Mouse (Mus musculus) hindbrain, postnatal 0 days (tissue): ENCODE results near the gene Sobp. TPM values are rescaled to one million over a fixed set of nuclear protein-coding genes. Genes with fewer than 3 reads are reported as not detected.
A peak's percentile ranks its signal among the peaks of the same experiment; 100 is the strongest.

ENCODE experiments used
- ATAC-seq: fragments of 200-750 bp; cut with Nextera tagmentation; 2 replicates; pipeline ENCODE4 v1.8.0; 2017; ENCODE audit warnings: mild to moderate bottlenecking, moderate TSS enrichment, moderate library complexity
- DNase-seq: peaks from one replicate; pipeline ENCODE4 v3.0.0-alpha.2; 2015; ENCODE audit warnings: low spot score
- H3K27ac ChIP-seq: fragments of 300-500 bp; sonication (generic); 2 replicates; pipeline ENCODE4 v1.5.1; 2014; ENCODE audit warnings: mild to moderate bottlenecking
- H3K27me3 ChIP-seq: fragments of 300-500 bp; sonication (generic); 2 replicates; pipeline ENCODE4 v1.6.1; 2014; ENCODE audit warnings: low read length, mixed read lengths; ENCODE audit not compliant: insufficient read depth
- H3K36me3 ChIP-seq: fragments of 300-500 bp; sonication (generic); 2 replicates; pipeline ENCODE4 v1.6.1; 2014; ENCODE audit warnings: low read length, mixed read lengths; ENCODE audit not compliant: insufficient read depth
- H3K4me1 ChIP-seq: fragments of 300-500 bp; sonication (generic); 2 replicates; pipeline ENCODE4 v1.6.1; 2014; ENCODE audit warnings: antibody characterized with exemption, low read length, mixed read lengths; ENCODE audit not compliant: insufficient read depth
- H3K4me2 ChIP-seq: fragments of 300-500 bp; sonication (generic); 2 replicates; pipeline ENCODE4 v1.6.1; 2014; ENCODE audit warnings: low read depth, mild to moderate bottlenecking, low read length, moderate library complexity, mixed read lengths
- H3K4me3 ChIP-seq: fragments of 300-500 bp; sonication (generic); 2 replicates; pipeline ENCODE4 v1.5.1; 2014; ENCODE audit warnings: low read length
- H3K9ac ChIP-seq: fragments of 300-500 bp; sonication (generic); replicated peaks from 2 replicates; pipeline ENCODE4 v1.6.1; 2014; ENCODE audit warnings: mild to moderate bottlenecking, low read length, moderate library complexity, mixed read lengths
- H3K9me3 ChIP-seq: fragments of 300-500 bp; sonication (generic); 2 replicates; pipeline ENCODE4 v1.6.1; 2016; ENCODE audit warnings: low read length, mixed read lengths
- CTCF ChIP-seq: IDR thresholded peaks from 2 replicates; pipeline ENCODE4 v1.5.1; 2016; ENCODE audit warnings: antibody characterized with exemption, control low read depth, low read depth
- WGBS: fragments of 180-500 bp; shearing (Covaris S2); extraction: QIAGEN DNeasy Blood & Tissue Kit; methylation state at CpG from one replicate; pipeline ENCODE4 v1.1.7; 2014; 5-methylcytosine and 5-hydroxymethylcytosine counted together
- polyA plus RNA-seq: library from polyadenylated mRNA; unstranded; fragments of >200 nt; fragmentation: Nextera tagmentation; extraction: Ambion mirVana; gene quantifications from 2 replicates; pipeline ENCODE4 v1.2.1, GENCODE M21; 2015
- total RNA-seq: library from RNA; depleted of rRNA; stranded (reverse); fragments of >200 nt; gene quantifications from 2 replicates; pipeline ENCODE4 v1.2.3, GENCODE M21; 2014

Gene Sobp
- total and polyA plus RNA-seq, 2 experiments from 2014 or later: 13.8 to 21.4 TPM

GRCm38 (mm10) chr10:42963061-42963460 is 211.3 kb downstream of the Sobp start:
- Histone ChIP-seq H3K36me3 (no peaks in the 10 kb centered on the region), H3K27me3 (no peaks in the 10 kb centered on the region), H3K9me3 (no peaks in the 10 kb centered on the region), H3K4me1 (no peaks in the 10 kb centered on the region), H3K9ac (no peak overlapping the region), H3K4me3 (no peak overlapping the region), H3K27ac (no peak overlapping the region), H3K4me2 (no peak overlapping the region)
- no peak for DNase-seq
- 95% methylated on average over 2 of the region's 2 CpGs for WGBS
- no peak for TF ChIP-seq CTCF
- no peak for ATAC-seq

DNA sequence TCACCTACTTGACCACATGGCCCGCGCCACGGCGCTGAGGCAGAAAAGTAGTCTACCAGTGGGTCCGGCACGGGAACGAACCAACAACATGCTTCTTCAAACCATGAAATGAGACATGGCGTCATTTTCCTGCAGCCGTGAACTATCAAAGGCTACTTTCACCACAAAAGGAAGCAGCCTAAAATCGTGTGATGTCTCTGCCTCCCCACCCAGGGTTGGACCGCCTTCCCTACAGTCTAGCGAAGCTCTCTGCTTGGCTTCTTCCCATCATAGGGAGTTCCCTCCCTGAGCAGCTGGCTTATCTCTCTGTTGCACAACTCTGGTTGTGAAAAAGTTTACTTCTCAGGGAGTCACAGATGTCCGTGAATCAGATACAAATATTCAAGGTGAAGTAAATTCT is 211.7 kb downstream of the Sobp start:
- H3K9me3 ChIP-seq: no peaks in the 10 kb centered on the region
- ATAC-seq: no peak

GRCm38 (mm10) chr10:42962181-42962601 is 212.1 kb downstream of the Sobp start:
- H3K9me3 ChIP-seq: no peaks in the 10 kb centered on the region
- H3K27me3 ChIP-seq: no peaks in the 10 kb centered on the region
- no peak overlapping the region for H3K27ac ChIP-seq
- no peak for TF ChIP-seq CTCF
- 0 out of 2 replicates have a peak, but pooled peaks cover 3% of the 10 kb centered on the region for H3K4me1 ChIP-seq
- no peaks in the 10 kb centered on the region for H3K36me3 ChIP-seq
- no peak for ATAC-seq
- no peak overlapping the region for H3K4me3 ChIP-seq
- DNase-seq: no peak
- H3K9ac ChIP-seq: no peak overlapping the region
- no peak overlapping the region for H3K4me2 ChIP-seq
- WGBS: 80% methylated on average over 6 of the region's 6 CpGs

More for the DNA sequence above, 211.7 kb downstream of the Sobp start:
- no peaks in the 10 kb centered on the region for H3K36me3 ChIP-seq
- H3K9ac ChIP-seq: no peak overlapping the region
- WGBS: 91% methylated on average over 13 of the region's 13 CpGs
- H3K4me3 ChIP-seq: no peak overlapping the region
- H3K27me3 ChIP-seq: no peaks in the 10 kb centered on the region
- 0 out of 2 replicates have a peak, but pooled peaks cover 3% of the 10 kb centered on the region for H3K4me1 ChIP-seq
- no peak for DNase-seq
- no peak overlapping the region for H3K4me2 ChIP-seq
- no peak overlapping the region for H3K27ac ChIP-seq
- no peak for TF ChIP-seq CTCF

DNA sequence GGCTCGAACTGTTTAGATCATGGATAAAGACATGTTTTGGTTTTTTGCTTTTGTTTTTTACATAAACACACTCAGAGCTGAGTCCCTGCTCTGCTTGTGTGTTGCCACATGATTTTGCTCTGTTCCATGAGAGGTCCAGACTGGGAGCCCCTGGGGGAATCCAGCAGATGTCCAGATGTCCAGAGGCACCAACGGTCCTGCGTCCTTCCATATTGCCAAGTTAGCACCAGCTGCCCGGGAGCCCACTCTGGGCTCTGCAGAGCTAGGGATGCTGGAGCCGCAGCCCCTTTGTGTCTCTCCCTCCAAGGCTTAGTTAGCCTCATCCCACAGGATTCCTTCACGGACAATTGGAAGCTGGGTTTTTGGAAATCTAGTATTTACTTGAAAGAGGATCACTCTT is 212.6 kb downstream of the Sobp start:
- Histone ChIP-seq H3K27ac (no peak overlapping the region), H3K4me2 (no peak overlapping the region), H3K27me3 (no peaks in the 10 kb centered on the region), H3K36me3 (no peaks in the 10 kb centered on the region), H3K4me1 (0 out of 2 replicates have a peak, but pooled peaks cover 3% of the 10 kb centered on the region), H3K9ac (no peak overlapping the region), H3K9me3 (no peaks in the 10 kb centered on the region), H3K4me3 (no peak overlapping the region)
- no peak for ATAC-seq
- TF ChIP-seq CTCF: no peak
- no peak for DNase-seq
- 64% methylated on average over 6 of the region's 6 CpGs for WGBS

- ATAC-seq: no peak
These were observed 215.6 kb downstream of the Sobp start for GRCm38 (mm10) chr10:42958686-42959085.

DNA sequence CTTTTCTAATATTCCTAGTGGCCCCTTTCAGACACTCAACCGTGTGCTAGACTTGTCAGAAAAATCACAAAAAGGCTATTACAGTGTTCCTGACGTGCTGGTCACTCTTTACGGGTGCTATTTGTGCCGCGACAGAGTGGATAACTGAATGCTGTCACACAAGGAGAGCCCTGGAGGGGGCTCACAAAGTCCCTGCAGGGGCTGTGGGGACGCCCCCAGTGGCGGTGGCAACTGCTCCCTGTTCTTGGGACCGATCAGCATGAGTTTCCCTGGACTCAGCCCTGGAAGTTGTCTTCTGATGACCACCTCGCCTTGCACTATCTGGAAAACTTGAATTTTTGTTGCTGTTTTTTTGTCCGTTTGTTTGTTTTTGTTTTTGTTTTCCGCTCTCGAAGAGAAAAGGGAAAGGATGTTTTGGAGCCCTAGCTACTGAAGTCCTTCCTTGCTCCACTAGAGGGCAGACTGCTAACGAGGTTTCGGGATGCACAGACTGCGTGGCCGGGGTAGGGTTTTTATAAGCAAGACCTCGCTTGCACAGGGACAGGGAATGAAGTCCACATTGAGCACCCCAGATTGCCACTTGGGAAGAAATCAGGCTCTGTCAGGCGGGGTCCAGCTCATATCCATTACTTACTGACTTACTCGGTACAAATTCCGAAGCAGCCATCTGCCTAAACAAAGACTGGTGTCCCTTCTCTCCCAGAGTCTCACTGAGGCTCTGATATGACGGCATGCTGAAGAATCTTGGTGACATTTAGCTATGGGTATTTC is 216.3 kb downstream of the Sobp start:
- peak overlapping the region; percentile 34; the same call in 1 of the 2 replicates for H3K9ac ChIP-seq
- no peaks in the 10 kb centered on the region for H3K27me3 ChIP-seq
- no peaks in the 10 kb centered on the region for H3K36me3 ChIP-seq
- peak; percentile 91 for DNase-seq
- TF ChIP-seq CTCF: peak; percentile 91
- WGBS: 3% methylated on average over 21 of the region's 21 CpGs
- H3K9me3 ChIP-seq: no peaks in the 10 kb centered on the region
- ATAC-seq: peak; percentile 87
- H3K4me2 ChIP-seq: peak overlapping the region; percentile 61
- H3K4me3 ChIP-seq: peak overlapping the region; percentile 34
- no peak overlapping the region for H3K27ac ChIP-seq
- H3K4me1 ChIP-seq: 0 out of 2 replicates have a peak, but pooled peaks cover 3% of the 10 kb centered on the region

More at GRCm38 (mm10) chr10:42958686-42959085, 215.6 kb downstream of the Sobp start:
- Histone ChIP-seq H3K36me3 (no peaks in the 10 kb centered on the region), H3K27me3 (no peaks in the 10 kb centered on the region), H3K9me3 (no peaks in the 10 kb centered on the region), H3K9ac (0 out of 2 replicates have a peak overlapping the region, but pooled peaks have one; percentile 34), H3K4me3 (peak overlapping the region; percentile 34; the same call in 1 of the 2 replicates), H3K4me2 (peak overlapping the region; percentile 61), H3K27ac (no peak overlapping the region), H3K4me1 (0 out of 2 replicates have a peak, but pooled peaks cover 3% of the 10 kb centered on the region)
- no peak for DNase-seq
- TF ChIP-seq CTCF: no peak
- 47% methylated on average over 4 of the region's 4 CpGs for WGBS

DNA sequence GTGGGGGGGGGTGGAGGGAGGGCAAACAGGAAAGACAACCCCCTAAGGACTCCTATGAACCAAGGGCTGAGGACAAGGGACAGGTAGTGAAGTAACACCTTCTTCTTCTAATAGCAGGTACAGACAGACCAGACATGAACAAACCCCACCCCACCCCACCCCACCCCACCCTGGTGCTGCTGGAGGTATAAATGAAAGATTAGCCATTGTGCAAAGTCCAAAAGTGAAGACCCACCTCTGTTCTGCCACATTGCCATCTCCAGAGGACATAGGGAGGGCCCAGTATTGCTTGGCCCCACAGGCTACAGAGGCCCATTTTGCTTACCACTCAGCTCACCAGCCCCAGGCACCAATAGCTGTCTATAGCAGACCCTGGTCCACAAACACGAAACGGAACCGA is 219.1 kb downstream of the Sobp start:
- Histone ChIP-seq H3K4me2 (no peak overlapping the region), H3K36me3 (no peaks in the 10 kb centered on the region), H3K9ac (no peak overlapping the region), H3K27me3 (no peaks in the 10 kb centered on the region), H3K27ac (no peak overlapping the region), H3K4me1 (0 out of 2 replicates have a peak, but pooled peaks cover 3% of the 10 kb centered on the region), H3K4me3 (no peak overlapping the region), H3K9me3 (no peaks in the 10 kb centered on the region)
- WGBS: 94% methylated on average over 3 of the region's 3 CpGs
- DNase-seq (no peak), ATAC-seq (no peak)
- no peak for TF ChIP-seq CTCF
